Mouse (Mus musculus) thymus, postnatal 25 days (tissue): ENCODE data around the gene Fam169b.
"Not testable (repeated sequence)": the region's sequence is repeated elsewhere in the genome, so short reads cannot be mapped to it uniquely, and the experiment has no call there.

Experiments used
- DNase-seq: peaks from one replicate; pipeline ENCODE4 v3.0.0; 2022

Gene Fam169b

GRCm38 (mm10) chr7:68264531-68264930, 9.1 kb upstream of the Fam169b start:
- peak; percentile 89 for DNase-seq

- DNase-seq, result peak; percentile 63
Measured at GRCm38 (mm10) chr7:68265391-68265790, 8.2 kb upstream of the Fam169b start.

GRCm38 (mm10) chr7:68266691-68267090, 6.9 kb upstream of the Fam169b start:
- no peak for DNase-seq

GRCm38 (mm10) chr7:68270551-68270950, 3.1 kb upstream of the Fam169b start:
- no peak for DNase-seq

- no peak for DNase-seq
Measured at GRCm38 (mm10) chr7:68271816-68272215, 1.8 kb upstream of the Fam169b start.

- DNase-seq, result no peak
Measured at GRCm38 (mm10) chr7:68272607-68273006, 1.0 kb upstream of the Fam169b start.

- no peak for DNase-seq
Measured at GRCm38 (mm10) chr7:68274218-68274617, 579 bp downstream of the Fam169b start.

- no peak for DNase-seq
Measured at GRCm38 (mm10) chr7:68274951-68275350, 1.3 kb downstream of the Fam169b start.

- peak; percentile 57 for DNase-seq
Measured at GRCm38 (mm10) chr7:68275445-68275837, 1.8 kb downstream of the Fam169b start.

GRCm38 (mm10) chr7:68275838-68276731, 2.4 kb downstream of the Fam169b start:
- DNase-seq, result peak; percentile 79

GRCm38 (mm10) chr7:68277054-68277896, 3.6 kb downstream of the Fam169b start:
- DNase-seq, result peak; percentile 62

- DNase-seq, result no peak
Measured at GRCm38 (mm10) chr7:68277897-68278270, 4.2 kb downstream of the Fam169b start.

- peak; percentile 27 for DNase-seq
Measured at GRCm38 (mm10) chr7:68278385-68278784, 4.7 kb downstream of the Fam169b start.

GRCm38 (mm10) chr7:68278908-68279307, 5.3 kb downstream of the Fam169b start:
- DNase-seq, result peak; percentile 81

- no peak for DNase-seq
Measured at GRCm38 (mm10) chr7:68279481-68279880, 5.8 kb downstream of the Fam169b start.

GRCm38 (mm10) chr7:68280352-68280869, 6.8 kb downstream of the Fam169b start:
- DNase-seq, result peak; percentile 58

- DNase-seq, result peak; percentile 44
Measured at GRCm38 (mm10) chr7:68281341-68281740, 7.7 kb downstream of the Fam169b start.

- DNase-seq, result peak; percentile 52
Measured at GRCm38 (mm10) chr7:68282304-68283132, 8.9 kb downstream of the Fam169b start.

- not testable (repeated sequence) for DNase-seq
Measured at GRCm38 (mm10) chr7:68283133-68283520, 9.5 kb downstream of the Fam169b start.

- DNase-seq, result no peak
Measured at GRCm38 (mm10) chr7:68283776-68284175, 10.1 kb downstream of the Fam169b start.

GRCm38 (mm10) chr7:68285851-68286298, 12.2 kb downstream of the Fam169b start:
- DNase-seq, result peak; percentile 66
